Mouse (Mus musculus) intestine, embryonic 16.5 days (tissue): ENCODE measurements around the gene Wdr90. TPM values are rescaled to one million over a fixed set of nuclear protein-coding genes. Genes with fewer than 3 reads are reported as not detected.

Experiments
- ATAC-seq: fragments of 200-750 bp; cut with Nextera tagmentation; 2 replicates; pipeline ENCODE4 v1.8.0; 2017; ENCODE audit warnings: moderate TSS enrichment, moderate library complexity
- H3K27ac ChIP-seq: fragments of 300-500 bp; sonication (generic); 2 replicates; pipeline ENCODE4 v1.5.1; 2014; ENCODE audit warnings: mild to moderate bottlenecking, low read length
- H3K27me3 ChIP-seq: fragments of 300-500 bp; sonication (generic); replicated peaks from 2 replicates; pipeline ENCODE4 v1.6.1; 2014; ENCODE audit warnings: low read length, control low read depth, mixed read lengths; ENCODE audit not compliant: control insufficient read depth, insufficient read depth
- H3K36me3 ChIP-seq: fragments of 300-500 bp; sonication (generic); 2 replicates; pipeline ENCODE4 v1.6.1; 2014; ENCODE audit warnings: low read length, control low read depth; ENCODE audit not compliant: control insufficient read depth, insufficient read depth
- H3K4me1 ChIP-seq: fragments of 300-500 bp; sonication (generic); 2 replicates; pipeline ENCODE4 v1.6.1; 2014; ENCODE audit warnings: low read length, control low read depth, mixed read lengths; ENCODE audit not compliant: control insufficient read depth, insufficient read depth
- H3K4me2 ChIP-seq: fragments of 300-500 bp; sonication (generic); 2 replicates; pipeline ENCODE4 v1.6.1; 2014; ENCODE audit warnings: low read depth, low read length, control low read depth
- H3K4me3 ChIP-seq: fragments of 300-500 bp; sonication (generic); 2 replicates; pipeline ENCODE4 v1.5.1; 2014; ENCODE audit warnings: mild to moderate bottlenecking, low read length
- H3K9ac ChIP-seq: fragments of 300-500 bp; sonication (generic); 2 replicates; pipeline ENCODE4 v1.6.1; 2014; ENCODE audit warnings: low read depth, low read length
- H3K9me3 ChIP-seq: fragments of 300-500 bp; sonication (generic); 2 replicates; pipeline ENCODE4 v1.6.1; 2016; ENCODE audit warnings: low read length, control low read depth; ENCODE audit not compliant: control insufficient read depth
- WGBS: fragments of 180-500 bp; shearing (Covaris S2); extraction: QIAGEN DNeasy Blood & Tissue Kit; methylation state at CpG from one replicate; pipeline ENCODE4 v1.1.7; 2014; 5-methylcytosine and 5-hydroxymethylcytosine counted together
- polyA plus RNA-seq: library from polyadenylated mRNA; unstranded; fragments of >200 nt; fragmentation: Nextera tagmentation; extraction: Ambion mirVana; gene quantifications from 2 replicates; pipeline ENCODE4 v1.2.1, GENCODE M21; 2015

The Wdr90 gene
- polyA plus RNA-seq, 1 experiment from 2014 or later, result 11.3 TPM

- peak within 1 kb of the TSS; percentile 73 for H3K9ac ChIP-seq
- H3K27me3 ChIP-seq, result peaks cover 23% of the 10 kb centered on the region
- H3K9me3 ChIP-seq, result no peaks in the 10 kb centered on the region
- peaks cover 5% of the 10 kb centered on the region for H3K36me3 ChIP-seq
- H3K27ac ChIP-seq, result peak within 1 kb of the TSS; percentile 43
- WGBS, result under 1% methylated on average over 18 of the region's 18 CpGs
- peak; percentile 50; the same call in 1 of the 2 replicates for ATAC-seq
- peak within 1 kb of the TSS; percentile 92 for H3K4me2 ChIP-seq
- H3K4me1 ChIP-seq, result peaks cover 24% of the 10 kb centered on the region
- H3K4me3 ChIP-seq, result peak within 1 kb of the TSS; percentile 53
Observed at GRCm38 (mm10) chr17:25823452-25823851, 37.8 kb downstream of the Wdr90 start, which contains the start of gene Wdr24. Gene Wdr24 (plus strand): TSS chr17:25823627.

GRCm38 (mm10) chr17:25818851-25819780 lies 42.2 kb downstream of the Wdr90 start:
- Histone ChIP-seq H3K4me2 (peak overlapping the region; percentile 42), H3K36me3 (no peaks in the 10 kb centered on the region), H3K9me3 (no peaks in the 10 kb centered on the region), H3K27me3 (peaks cover 33% of the 10 kb centered on the region), H3K4me3 (peak overlapping the region; percentile 21), H3K9ac (no peak overlapping the region), H3K4me1 (peaks cover 7% of the 10 kb centered on the region), H3K27ac (no peak overlapping the region)
- 7% methylated on average over 46 of the region's 46 CpGs for WGBS
- ATAC-seq, result peak; percentile 54

GRCm38 (mm10) chr17:25817662-25818061 lies 43.6 kb downstream of the Wdr90 start:
- Histone ChIP-seq H3K4me3 (no peak overlapping the region), H3K4me1 (peaks cover 6% of the 10 kb centered on the region; the same call in 1 of the 2 replicates), H3K27ac (no peak overlapping the region), H3K27me3 (peaks cover 33% of the 10 kb centered on the region), H3K4me2 (no peak overlapping the region), H3K9ac (no peak overlapping the region), H3K36me3 (no peaks in the 10 kb centered on the region), H3K9me3 (no peaks in the 10 kb centered on the region)
- WGBS, result 81% methylated on average over 11 of the region's 11 CpGs
- no peak for ATAC-seq

GRCm38 (mm10) chr17:25813471-25813870 lies 47.8 kb downstream of the Wdr90 start:
- Histone ChIP-seq H3K9ac (no peak overlapping the region), H3K9me3 (no peaks in the 10 kb centered on the region), H3K36me3 (no peaks in the 10 kb centered on the region), H3K4me2 (no peak overlapping the region), H3K4me3 (no peak overlapping the region), H3K27me3 (peaks cover 33% of the 10 kb centered on the region), H3K27ac (no peak overlapping the region), H3K4me1 (peaks cover 9% of the 10 kb centered on the region)
- 2% methylated on average over 20 of the region's 20 CpGs for WGBS
- peak; percentile 39 for ATAC-seq

- no peaks in the 10 kb centered on the region for H3K36me3 ChIP-seq
- H3K4me2 ChIP-seq, result no peak overlapping the region
- WGBS, result 67% methylated on average over 4 of the region's 4 CpGs
- no peaks in the 10 kb centered on the region for H3K9me3 ChIP-seq
- H3K4me3 ChIP-seq, result no peak overlapping the region
- no peak overlapping the region for H3K9ac ChIP-seq
- ATAC-seq, result no peak
- H3K27me3 ChIP-seq, result peaks cover 22% of the 10 kb centered on the region
- peaks cover 11% of the 10 kb centered on the region for H3K4me1 ChIP-seq
- no peak overlapping the region for H3K27ac ChIP-seq
Observed at GRCm38 (mm10) chr17:25810890-25811289, 50.4 kb downstream of the Wdr90 start.

- Histone ChIP-seq H3K27ac (no peak overlapping the region), H3K4me3 (peak overlapping the region; percentile 71), H3K36me3 (no peaks in the 10 kb centered on the region), H3K9me3 (no peaks in the 10 kb centered on the region), H3K4me2 (peak overlapping the region; percentile 96), H3K27me3 (peaks cover 22% of the 10 kb centered on the region), H3K4me1 (peaks cover 11% of the 10 kb centered on the region), H3K9ac (peak overlapping the region; percentile 64)
- ATAC-seq, result peak; percentile 19; the same call in 1 of the 2 replicates
- 13% methylated on average over 25 of the region's 25 CpGs for WGBS
Observed at GRCm38 (mm10) chr17:25809606-25810340, 51.5 kb downstream of the Wdr90 start.

- Histone ChIP-seq H3K4me2 (peak within 1 kb of the TSS; percentile 96), H3K27ac (no peak within 1 kb of the TSS; the same call in 1 of the 2 replicates), H3K27me3 (peaks cover 22% of the 10 kb centered on the region), H3K9me3 (no peaks in the 10 kb centered on the region), H3K36me3 (no peaks in the 10 kb centered on the region), H3K4me1 (peaks cover 11% of the 10 kb centered on the region), H3K9ac (peak within 1 kb of the TSS; percentile 64), H3K4me3 (peak within 1 kb of the TSS; percentile 71)
- ATAC-seq, result peak; percentile 83
- WGBS, result under 1% methylated on average over 97 of the region's 100 CpGs
Observed at GRCm38 (mm10) chr17:25808789-25809605, 52.3 kb downstream of the Wdr90 start, which contains the start of gene Fbxl16. Gene Fbxl16 (plus strand): TSS chr17:25809085.

GRCm38 (mm10) chr17:25808028-25808427 lies 53.3 kb downstream of the Wdr90 start:
- WGBS, result 44% methylated on average over 5 of the region's 5 CpGs
- Histone ChIP-seq H3K27ac (no peak overlapping the region), H3K27me3 (peaks cover 22% of the 10 kb centered on the region), H3K4me1 (peaks cover 8% of the 10 kb centered on the region), H3K9me3 (no peaks in the 10 kb centered on the region), H3K4me2 (no peak overlapping the region), H3K36me3 (no peaks in the 10 kb centered on the region), H3K9ac (0 out of 2 replicates have a peak overlapping the region, but pooled peaks have one; percentile 64), H3K4me3 (peak overlapping the region; percentile 71; the same call in 1 of the 2 replicates)
- no peak for ATAC-seq
